Comparison of ENCODE assay signal across 9 mouse cellular contexts in the genomic region with DNA sequence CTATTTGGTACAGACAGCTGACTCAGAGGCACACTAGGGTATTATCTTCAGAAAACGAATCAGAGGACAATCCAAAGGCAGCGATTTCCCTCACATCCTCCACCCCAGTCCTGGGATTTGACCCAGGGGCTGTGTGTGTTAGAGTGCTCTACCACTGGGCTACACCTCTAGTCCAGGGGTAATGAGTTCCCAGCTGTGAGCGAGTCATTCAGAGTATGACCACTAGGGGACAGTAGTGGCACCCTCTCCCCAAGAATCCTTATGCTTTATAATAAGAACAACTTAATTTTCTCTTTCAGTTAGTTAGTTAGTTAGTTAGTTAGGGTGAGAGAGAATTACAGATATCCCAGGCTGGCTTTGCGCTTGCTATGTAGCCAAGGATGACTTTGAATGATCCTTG. TPM values are rescaled to one million over a fixed set of nuclear protein-coding genes. Genes with fewer than 3 reads are reported as not detected.
DNase-seq lines count a peak whose midpoint lies in the region; ATAC-seq lines count a peak whose summit lies in the region.
"Had no signal": no experiment of that assay in that cellular context is flagged by ENCODE, and none has a peak within 500 bp of the region (broad histone marks: within the 10 kb centered on the region; RNA-seq: fewer than 3 reads in every experiment).

No protein-coding gene starts in this region.

- DNase-seq in gastrocnemius, postnatal 10 days = peak; percentile 31
- no peak for DNase-seq in gastrocnemius, postnatal 4 days (ENCODE audit: low spot score in 2 of 2)
- peak; percentile 65 for DNase-seq in CD4-positive helper T cell, adult 2 months (ENCODE audit: low read depth, low spot score)
- DNase-seq in mesoderm, embryonic 11.5 days (ENCODE audit: low read depth, low spot score) = peak; percentile 27
- DNase-seq in ovary, postnatal 36 days (ENCODE audit: low spot score) = no peak

- H3K36me3 ChIP-seq in hindbrain, embryonic 13.5 days = peaks cover 90% of the 10 kb centered on the region

- H3K27me3 ChIP-seq in hindbrain, embryonic 13.5 days = no peaks in the 10 kb centered on the region
- H3K27me3 ChIP-seq: neural tube, embryonic 13.5 days had no signal

- H3K4me1 ChIP-seq in hindbrain, embryonic 13.5 days (replicated peaks) = no peaks in the 10 kb centered on the region
- H3K4me1 ChIP-seq: neural tube, embryonic 13.5 days had no signal

- no peak overlapping the region for H3K9ac ChIP-seq in hindbrain, embryonic 13.5 days
- H3K9ac ChIP-seq: neural tube, embryonic 13.5 days had no signal

- no peak overlapping the region for H3K4me2 ChIP-seq in hindbrain, embryonic 13.5 days
- H3K4me2 ChIP-seq: neural tube, embryonic 13.5 days had no signal

- WGBS in hindbrain, embryonic 13.5 days = 67% methylated on average over 4 of the region's 4 CpGs

- H3K4me3 ChIP-seq in hindbrain, embryonic 13.5 days = no peak overlapping the region
- H3K4me3 ChIP-seq: neural tube, embryonic 13.5 days had no signal

- peaks cover 9% of the 10 kb centered on the region; the same call in 1 of the 2 replicates for H3K9me3 ChIP-seq in hindbrain, embryonic 13.5 days
- H3K9me3 ChIP-seq: neural tube, embryonic 13.5 days had no signal

- ATAC-seq in activated CD4-positive, CD25-positive, alpha-beta regulatory T cell, adult 4 months = peak; percentile 87
- ATAC-seq in inflammation-experienced regulatory T-cells, adult 6 months = peak; percentile 86
- ATAC-seq in hindbrain, embryonic 13.5 days (ENCODE audit: low FRiP score) = no peak

- no peak overlapping the region for H3K27ac ChIP-seq in hindbrain, embryonic 13.5 days
- H3K27ac ChIP-seq: neural tube, embryonic 13.5 days had no signal

RNA-seq across cellular contexts. Expression of a gene that starts 14.7 kb away (rescaled TPM):
- total RNA-seq in gastrocnemius, postnatal 10 days (2021) = 10 to 100 TPM; 18.4 to 22.9 TPM
- 10 to 100 TPM; 22.4 to 25.4 TPM for total RNA-seq in gastrocnemius, postnatal 4 days (2021)
- 1 to 10 TPM; 6.6 to 8.7 TPM for polyA plus RNA-seq in activated CD4-positive, CD25-positive, alpha-beta regulatory T cell, adult 4 months (2017; shearing (Covaris generic))
- 10 to 100 TPM in 1 of 3 experiments, 1 to 10 TPM in 2; 6.6 to 10.9 (median 9.3) TPM for polyA plus RNA-seq in inflammation-experienced regulatory T-cells, adult 6 months (2017; shearing (Covaris generic))
- polyA plus RNA-seq in hindbrain, embryonic 13.5 days (2015; fragmentation: Nextera tagmentation; extraction: Ambion mirVana) = 6.0 and 6.2 TPM in 2 replicates

RNA-seq across cellular contexts. Expression of a gene that starts 21.6 kb away (rescaled TPM):
- total RNA-seq in gastrocnemius, postnatal 10 days (2021) = 1 to 10 TPM; 1.7 to 2.6 TPM
- 1 to 10 TPM; 4.7 TPM for total RNA-seq in gastrocnemius, postnatal 4 days (2021)
- polyA plus RNA-seq in activated CD4-positive, CD25-positive, alpha-beta regulatory T cell, adult 4 months (2017; shearing (Covaris generic)) = under 1 TPM in 1 of 2 experiments, not detected in 1; 0.60 TPM
- polyA plus RNA-seq in inflammation-experienced regulatory T-cells, adult 6 months (2017; shearing (Covaris generic)) = under 1 TPM; 0.24 to 0.46 (median 0.38) TPM
- polyA plus RNA-seq in hindbrain, embryonic 13.5 days (2015; fragmentation: Nextera tagmentation; extraction: Ambion mirVana) = 1.7 TPM in 2 replicates

RNA-seq across cellular contexts. Expression of a gene that starts 32.9 kb away (rescaled TPM):
- total RNA-seq in gastrocnemius, postnatal 10 days (2021) = 1 to 10 TPM; 2.2 to 3.8 TPM
- 1 to 10 TPM; 2.7 to 4.8 TPM for total RNA-seq in gastrocnemius, postnatal 4 days (2021)
- polyA plus RNA-seq in activated CD4-positive, CD25-positive, alpha-beta regulatory T cell, adult 4 months (2017; shearing (Covaris generic)) = 10 to 100 TPM; 64.2 to 69.4 TPM
- 10 to 100 TPM; 59.4 to 80.7 (median 70.8) TPM for polyA plus RNA-seq in inflammation-experienced regulatory T-cells, adult 6 months (2017; shearing (Covaris generic))
- polyA plus RNA-seq in hindbrain, embryonic 13.5 days (2015; fragmentation: Nextera tagmentation; extraction: Ambion mirVana) = 21.1 and 22.7 TPM in 2 replicates

RNA-seq across cellular contexts. Expression of a gene that starts 39.9 kb away (rescaled TPM):
- 10 to 100 TPM; 23.0 to 23.5 TPM for total RNA-seq in gastrocnemius, postnatal 10 days (2021)
- 10 to 100 TPM; 33.2 to 35.4 TPM for total RNA-seq in gastrocnemius, postnatal 4 days (2021)
- polyA plus RNA-seq in activated CD4-positive, CD25-positive, alpha-beta regulatory T cell, adult 4 months (2017; shearing (Covaris generic)) = 10 to 100 TPM; 32.2 to 44.6 TPM
- 10 to 100 TPM; 36.9 to 60.8 (median 55.5) TPM for polyA plus RNA-seq in inflammation-experienced regulatory T-cells, adult 6 months (2017; shearing (Covaris generic))
- polyA plus RNA-seq in hindbrain, embryonic 13.5 days (2015; fragmentation: Nextera tagmentation; extraction: Ambion mirVana) = 121 and 130 TPM in 2 replicates

Comparison
In these comparisons a context has a peak if more than half of its experiments do, and no peak if none do; other contexts are left out.
1. DNase-seq: peak in gastrocnemius, postnatal 10 days (single experiment), CD4-positive helper T cell, adult 2 months (single experiment) and mesoderm, embryonic 11.5 days (single experiment); none in gastrocnemius, postnatal 4 days (0 of 2) and ovary, postnatal 36 days (single experiment).